ENCODE assay signal across 17 mouse cellular contexts in the genomic region with DNA sequence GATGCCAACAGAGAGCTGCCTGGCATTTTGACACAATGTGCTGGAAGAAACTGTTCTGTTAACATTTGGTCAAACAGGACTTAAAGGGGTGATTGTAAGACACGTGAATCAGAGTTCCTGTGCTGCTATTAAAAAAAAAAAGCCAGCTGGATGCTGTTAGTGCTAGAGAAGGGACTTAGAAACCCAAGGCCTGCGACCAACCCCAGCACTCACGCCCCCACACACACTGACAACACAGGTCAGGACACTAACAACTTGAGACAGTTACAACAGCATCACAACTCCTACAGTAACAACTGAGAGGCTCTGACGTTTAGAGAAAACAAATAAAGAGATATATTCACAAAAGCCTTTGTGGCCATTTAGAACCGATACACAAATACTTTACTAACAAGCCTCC. TPM values are rescaled to one million over a fixed set of nuclear protein-coding genes. Genes with fewer than 3 reads are reported as not detected.
DNase-seq lines count a peak whose midpoint lies in the region; ATAC-seq and TF ChIP-seq lines count a peak whose summit lies in the region.
"Had no signal": no experiment of that assay in that cellular context is flagged by ENCODE, and none has a peak within 500 bp of the region (broad histone marks: within the 10 kb centered on the region; RNA-seq: fewer than 3 reads in every experiment).

No protein-coding gene starts in this region.

- no peak overlapping the region; the same call in 1 of the 2 replicates for H3K4me2 ChIP-seq in kidney, embryonic 14.5 days (replicated peaks; ENCODE audit: low read depth, low read length)
- no peak overlapping the region for H3K4me2 ChIP-seq in liver, postnatal 0 days (ENCODE audit: low read depth, low read length)
- H3K4me2 ChIP-seq: forebrain, embryonic 12.5 days had no signal

- no peaks in the 10 kb centered on the region for H3K36me3 ChIP-seq in kidney, embryonic 14.5 days (ENCODE audit: control insufficient read depth, insufficient read depth, low read length)
- no peaks in the 10 kb centered on the region for H3K36me3 ChIP-seq in testis, adult 2 months (ENCODE audit: control insufficient read depth, insufficient read depth, low read length)
- no peaks in the 10 kb centered on the region; the same call in 1 of the 2 replicates for H3K36me3 ChIP-seq in limb, embryonic 10.5 days
- H3K36me3 ChIP-seq in liver, postnatal 0 days (replicated peaks; ENCODE audit: insufficient read depth, low read length), result no peaks in the 10 kb centered on the region
- H3K36me3 ChIP-seq: forebrain, embryonic 12.5 days had no signal

- peak overlapping the region; percentile 42; the same call in 1 of the 2 replicates for H3K27ac ChIP-seq in kidney, embryonic 14.5 days (ENCODE audit: low read depth, low read length)
- peak overlapping the region; percentile 53; the same call in 1 of the 2 replicates for H3K27ac ChIP-seq in testis, adult 2 months (ENCODE audit: control insufficient read depth, insufficient read depth, low read depth, low read length)
- peak overlapping the region; percentile 38; the same call in 1 of the 2 replicates for H3K27ac ChIP-seq in limb, embryonic 10.5 days
- H3K27ac ChIP-seq in liver, postnatal 0 days (ENCODE audit: low read depth), result no peak overlapping the region
- H3K27ac ChIP-seq: forebrain, embryonic 12.5 days had no signal

- 27% methylated on average over 5 of the region's 5 CpGs for WGBS in kidney, embryonic 14.5 days
- WGBS in limb, embryonic 10.5 days, result 42% methylated on average over 5 of the region's 5 CpGs
- WGBS in liver, postnatal 0 days (ENCODE audit: insufficient replicate concordance), result 59% methylated on average over 5 of the region's 5 CpGs

- no peak for DNase-seq in kidney, adult 18-20 months
- DNase-seq in testis, postnatal 10 days (ENCODE audit: low spot score), result no peak
- no peak for DNase-seq in limb, embryonic 10.5 days (ENCODE audit: low spot score)
- no peak for DNase-seq in liver, postnatal 0 days
- no peak for DNase-seq in right cerebral cortex, postnatal 10 days (ENCODE audit: low spot score in 2 of 2)
- DNase-seq: cerebellum, adult 2 months; kidney, adult 8-10 months; layer of hippocampus, postnatal 36 days; left cerebral cortex, postnatal 4 days had no signal

- H3K9me3 ChIP-seq in kidney, embryonic 14.5 days (ENCODE audit: control insufficient read depth, low read length), result peaks cover 17% of the 10 kb centered on the region
- peaks cover 6% of the 10 kb centered on the region for H3K9me3 ChIP-seq in limb, embryonic 10.5 days (replicated peaks)
- H3K9me3 ChIP-seq in liver, postnatal 0 days (ENCODE audit: low read length), result 0 out of 2 replicates have a peak, but pooled peaks cover 2% of the 10 kb centered on the region

- no peak for TF ChIP-seq CTCF in testis, adult 2 months (IDR thresholded peaks at IDR 0.05; ENCODE audit: control insufficient read depth, insufficient read depth, insufficient replicate concordance, low read depth, low read length)
- no peak for TF ChIP-seq CTCF in liver, postnatal 0 days (IDR thresholded peaks at IDR 0.05; ENCODE audit: low read depth)

- peaks cover 23% of the 10 kb centered on the region for H3K4me1 ChIP-seq in kidney, embryonic 14.5 days (ENCODE audit: control insufficient read depth, insufficient read depth, low read length)
- H3K4me1 ChIP-seq in testis, adult 2 months (ENCODE audit: control insufficient read depth, insufficient read depth, low read length), result no peaks in the 10 kb centered on the region
- H3K4me1 ChIP-seq in limb, embryonic 10.5 days, result peaks cover 22% of the 10 kb centered on the region
- peaks cover 21% of the 10 kb centered on the region for H3K4me1 ChIP-seq in liver, postnatal 0 days (ENCODE audit: insufficient read depth)

- no peaks in the 10 kb centered on the region for H3K27me3 ChIP-seq in kidney, embryonic 14.5 days (ENCODE audit: control insufficient read depth, insufficient read depth, low read length)
- H3K27me3 ChIP-seq in testis, adult 2 months (ENCODE audit: control insufficient read depth, insufficient read depth, low read length), result no peaks in the 10 kb centered on the region
- no peaks in the 10 kb centered on the region for H3K27me3 ChIP-seq in limb, embryonic 10.5 days (ENCODE audit: low read depth, poor library complexity, severe bottlenecking)
- H3K27me3 ChIP-seq in liver, postnatal 0 days (ENCODE audit: insufficient read depth, low read length), result no peaks in the 10 kb centered on the region
- H3K27me3 ChIP-seq: forebrain, embryonic 12.5 days; Patski had no signal

- no peak for TF ChIP-seq EP300 in liver, postnatal 0 days (IDR thresholded peaks at IDR 0.05; ENCODE audit: low read depth)

- H3K4me3 ChIP-seq in kidney, embryonic 14.5 days (ENCODE audit: low read length), result no peak overlapping the region
- no peak overlapping the region for H3K4me3 ChIP-seq in testis, adult 2 months (ENCODE audit: control insufficient read depth, low read depth, low read length)
- H3K4me3 ChIP-seq in limb, embryonic 10.5 days, result no peak overlapping the region
- no peak overlapping the region for H3K4me3 ChIP-seq in liver, postnatal 0 days (ENCODE audit: low read depth, low read length)
- H3K4me3 ChIP-seq: forebrain, embryonic 12.5 days had no signal

- no peak for TF ChIP-seq POLR2A in testis, adult 2 months (IDR thresholded peaks at IDR 0.05; ENCODE audit: control insufficient read depth, low read depth, low read length)

- no peak overlapping the region for H3K9ac ChIP-seq in kidney, embryonic 14.5 days (ENCODE audit: low read depth, low read length)
- no peak overlapping the region for H3K9ac ChIP-seq in liver, postnatal 0 days (replicated peaks)
- H3K9ac ChIP-seq: forebrain, embryonic 12.5 days had no signal

- no peak for ATAC-seq in kidney, embryonic 14.5 days (ENCODE audit: low FRiP score, low TSS enrichment)
- no peak for ATAC-seq in liver, postnatal 0 days
- ATAC-seq: Patski had no signal

RNA-seq across cellular contexts. Expression of a gene that starts 39.6 kb away (rescaled TPM):
- not detected in 2 replicates for polyA plus RNA-seq in kidney, embryonic 14.5 days (2014; fragmentation: Nextera tagmentation; extraction: Ambion mirVana)
- polyA plus RNA-seq in testis, adult 2 months (2012; rRNA removed), result not detected in 2 replicates
- not detected in 2 replicates for polyA plus RNA-seq in limb, embryonic 10.5 days (2016; fragmentation: Nextera tagmentation; extraction: Ambion mirVana)
- polyA plus RNA-seq in liver, postnatal 0 days (2015; fragmentation: Nextera tagmentation; extraction: Ambion mirVana), result not detected in 2 replicates
- polyA plus RNA-seq: brain, embryonic 14.5 days; cerebellum, adult 2 months; cortical plate, adult 2 months; embryonic facial prominence, embryonic 14.5 days; forebrain, embryonic 12.5 days; liver, embryonic 16.5 days; Patski had no signal

RNA-seq across cellular contexts. Expression of a gene that starts 40.2 kb away (rescaled TPM):
- 34.4 and 36.0 TPM in 2 replicates for polyA plus RNA-seq in kidney, embryonic 14.5 days (2014; fragmentation: Nextera tagmentation; extraction: Ambion mirVana)
- polyA plus RNA-seq in testis, adult 2 months (2012; rRNA removed), result 15.9 and 16.7 TPM in 2 replicates
- polyA plus RNA-seq in limb, embryonic 10.5 days (2016; fragmentation: Nextera tagmentation; extraction: Ambion mirVana), result 17.4 and 28.3 TPM in 2 replicates
- 11.8 and 13.5 TPM in 2 replicates for polyA plus RNA-seq in liver, postnatal 0 days (2015; fragmentation: Nextera tagmentation; extraction: Ambion mirVana)
